Mouse (Mus musculus) hindbrain, embryonic 11.5 days (tissue): ENCODE measurements at regions not wholly inside any gene's neighbourhood (a gene's known extent, or its start where the extent isn't known, plus 50 kb on each side); places are given as distances from the start of the nearest gene placed in this dataset.

Source experiments
- ATAC-seq: fragments of 200-750 bp; cut with Nextera tagmentation; 2 replicates; pipeline ENCODE4 v1.8.0; 2017; ENCODE audit warnings: mild to moderate bottlenecking, moderate TSS enrichment, moderate library complexity; ENCODE audit not compliant: low FRiP score
- DNase-seq: peaks from one replicate; pipeline ENCODE4 v3.0.0-alpha.2; 2015; ENCODE audit warnings: low spot score
- H3K27ac ChIP-seq: fragments of 300-500 bp; sonication (generic); 2 replicates; pipeline ENCODE4 v1.5.1; 2014; ENCODE audit warnings: mild to moderate bottlenecking, low read depth, low read length
- H3K27me3 ChIP-seq: fragments of 300-500 bp; sonication (generic); 2 replicates; pipeline ENCODE4 v1.6.1; 2014; ENCODE audit warnings: mild to moderate bottlenecking, low read length, moderate library complexity, mixed read lengths; ENCODE audit not compliant: control insufficient read depth, insufficient read depth
- H3K36me3 ChIP-seq: fragments of 300-500 bp; sonication (generic); 2 replicates; pipeline ENCODE4 v1.6.1; 2014; ENCODE audit warnings: mild to moderate bottlenecking, low read length, moderate library complexity, mixed read lengths; ENCODE audit not compliant: control insufficient read depth, insufficient read depth
- H3K4me1 ChIP-seq: fragments of 300-500 bp; sonication (generic); replicated peaks from 2 replicates; pipeline ENCODE4 v1.6.1; 2014; ENCODE audit warnings: low read length, mixed read lengths; ENCODE audit not compliant: control insufficient read depth, insufficient read depth
- H3K4me2 ChIP-seq: fragments of 300-500 bp; sonication (generic); replicated peaks from 2 replicates; pipeline ENCODE4 v1.6.1; 2014; ENCODE audit warnings: mild to moderate bottlenecking, low read depth, low read length
- H3K4me3 ChIP-seq: fragments of 300-500 bp; sonication (generic); 2 replicates; pipeline ENCODE4 v1.5.1; 2014; ENCODE audit warnings: low read depth, low read length
- H3K9ac ChIP-seq: fragments of 300-500 bp; sonication (generic); 2 replicates; pipeline ENCODE4 v1.6.1; 2014; ENCODE audit warnings: low read depth, low read length
- H3K9me3 ChIP-seq: fragments of 300-500 bp; sonication (generic); 2 replicates; pipeline ENCODE4 v1.6.1; 2016; ENCODE audit warnings: low read length; ENCODE audit not compliant: control insufficient read depth
- WGBS: fragments of 180-500 bp; shearing (Covaris S2); extraction: QIAGEN DNeasy Blood & Tissue Kit; methylation state at CpG from one replicate; pipeline ENCODE4 v1.1.7; 2014; 5-methylcytosine and 5-hydroxymethylcytosine counted together

DNA sequence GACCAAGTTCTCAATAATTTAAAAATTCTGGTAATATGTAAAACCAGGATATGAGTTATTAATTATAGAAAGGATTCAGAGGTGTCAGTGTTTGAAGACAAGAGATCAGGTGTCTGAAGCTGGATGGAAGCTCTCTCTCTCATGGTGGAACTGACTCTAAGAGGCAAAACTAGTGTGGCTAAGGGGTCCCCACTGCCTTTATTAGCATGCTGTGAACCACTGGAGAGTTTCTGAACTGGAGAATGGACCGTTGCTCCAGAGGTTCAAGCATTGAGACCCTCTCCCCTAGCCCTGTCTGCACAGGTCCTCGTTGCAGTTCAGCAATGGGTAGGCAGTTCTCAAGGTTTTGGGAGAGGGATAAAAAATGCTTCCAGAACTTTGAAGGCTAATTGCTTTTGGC lies 191.4 kb upstream of the Gm5148 start:
- Histone ChIP-seq H3K27me3 (peaks cover 8% of the 10 kb centered on the region; the same call in 1 of the 2 replicates), H3K27ac (no peak overlapping the region), H3K4me1 (no peaks in the 10 kb centered on the region), H3K9ac (no peak overlapping the region), H3K9me3 (no peaks in the 10 kb centered on the region), H3K36me3 (no peaks in the 10 kb centered on the region), H3K4me3 (no peak overlapping the region), H3K4me2 (no peak overlapping the region)
- no peak for ATAC-seq
- WGBS: 56% methylated on average over 2 of the region's 2 CpGs
- no peak for DNase-seq

- no peak overlapping the region for H3K4me2 ChIP-seq
- WGBS: 90% methylated on average over 2 of the region's 2 CpGs
- no peak for DNase-seq
- H3K36me3 ChIP-seq: no peaks in the 10 kb centered on the region
- H3K4me1 ChIP-seq: no peaks in the 10 kb centered on the region
- no peak overlapping the region for H3K4me3 ChIP-seq
- H3K9me3 ChIP-seq: no peaks in the 10 kb centered on the region
- H3K9ac ChIP-seq: no peak overlapping the region
- ATAC-seq: no peak
- no peak overlapping the region for H3K27ac ChIP-seq
- H3K27me3 ChIP-seq: peaks cover 8% of the 10 kb centered on the region; the same call in 1 of the 2 replicates
Observed at GRCm38 (mm10) chr3:37914136-37914535, 189.8 kb upstream of the Gm5148 start.

DNA sequence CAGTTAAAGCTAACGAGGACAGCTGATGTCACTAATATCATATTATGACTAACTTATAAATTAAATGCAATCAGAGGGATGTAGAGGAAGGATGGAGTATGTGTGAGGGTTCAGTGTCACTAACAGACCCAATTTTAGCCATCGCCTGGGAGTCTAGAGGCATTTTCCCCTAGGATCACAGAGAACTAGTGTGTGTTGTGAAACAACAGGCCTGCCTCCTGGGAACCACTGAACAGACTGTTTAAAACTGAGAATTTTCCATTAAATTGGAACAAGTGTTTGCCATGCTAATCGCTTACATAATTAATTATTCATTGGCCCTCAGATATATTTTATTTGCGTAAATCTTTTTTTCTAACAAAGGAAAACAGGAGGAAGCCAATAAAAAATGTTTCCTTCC lies 185.5 kb upstream of the Gm5148 start:
- no peak overlapping the region for H3K4me2 ChIP-seq
- ATAC-seq (no peak), DNase-seq (no peak)
- no peak overlapping the region for H3K27ac ChIP-seq
- peaks cover 10% of the 10 kb centered on the region for H3K4me1 ChIP-seq
- WGBS: 91% methylated on average over 4 of the region's 4 CpGs
- no peak overlapping the region for H3K4me3 ChIP-seq
- H3K9ac ChIP-seq: no peak overlapping the region
- no peaks in the 10 kb centered on the region for H3K9me3 ChIP-seq
- H3K27me3 ChIP-seq: no peaks in the 10 kb centered on the region
- H3K36me3 ChIP-seq: no peaks in the 10 kb centered on the region

- H3K4me3 ChIP-seq: no peak overlapping the region
- no peaks in the 10 kb centered on the region for H3K36me3 ChIP-seq
- no peak overlapping the region for H3K9ac ChIP-seq
- no peak overlapping the region for H3K27ac ChIP-seq
- H3K27me3 ChIP-seq: no peaks in the 10 kb centered on the region
- DNase-seq (no peak), ATAC-seq (no peak)
- H3K4me1 ChIP-seq: peaks cover 10% of the 10 kb centered on the region
- no peak overlapping the region for H3K4me2 ChIP-seq
- H3K9me3 ChIP-seq: no peaks in the 10 kb centered on the region
- WGBS: 84% methylated on average over 2 of the region's 2 CpGs
Observed at GRCm38 (mm10) chr3:37909008-37909407, 184.7 kb upstream of the Gm5148 start.

GRCm38 (mm10) chr3:37908456-37908855 lies 184.2 kb upstream of the Gm5148 start:
- Histone ChIP-seq H3K36me3 (no peaks in the 10 kb centered on the region), H3K4me2 (no peak overlapping the region), H3K4me3 (no peak overlapping the region), H3K27ac (no peak overlapping the region), H3K4me1 (peaks cover 10% of the 10 kb centered on the region), H3K9ac (no peak overlapping the region), H3K27me3 (no peaks in the 10 kb centered on the region), H3K9me3 (no peaks in the 10 kb centered on the region)
- ATAC-seq (no peak), DNase-seq (no peak)
- WGBS: 43% methylated on average over 6 of the region's 6 CpGs

DNA sequence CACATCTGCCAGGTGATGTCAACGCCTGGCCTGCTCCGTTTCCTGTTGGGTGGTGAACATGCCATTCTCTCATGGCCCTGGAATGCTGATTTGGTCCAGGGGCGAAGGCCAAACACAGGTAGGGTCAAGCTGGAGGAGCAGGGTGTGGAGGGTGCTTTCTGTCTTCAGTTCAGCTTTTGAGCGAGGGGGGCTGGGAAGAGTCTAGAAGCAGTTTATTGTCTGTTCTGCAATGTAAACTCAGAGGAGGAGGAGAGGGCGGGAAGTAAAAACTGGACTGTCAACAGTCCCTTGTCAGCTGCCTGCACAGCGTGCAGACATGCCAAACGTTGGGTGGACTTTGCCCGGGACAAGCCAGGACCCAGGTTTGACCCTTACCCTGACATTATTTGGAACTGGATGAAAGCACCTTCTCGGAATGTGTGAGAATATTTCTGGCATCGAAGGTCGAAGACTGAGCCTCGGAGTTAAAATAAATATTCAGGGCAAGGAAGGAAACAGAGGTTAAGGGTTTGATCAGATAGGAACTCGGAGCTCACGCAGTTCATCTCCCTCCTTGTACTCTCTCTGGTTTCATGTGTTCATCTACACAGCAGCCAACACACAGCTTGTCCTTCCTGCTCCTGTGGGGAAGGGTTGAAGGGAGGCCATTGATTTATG lies 183.3 kb upstream of the Gm5148 start:
- Histone ChIP-seq H3K4me1 (peaks cover 10% of the 10 kb centered on the region), H3K36me3 (no peaks in the 10 kb centered on the region), H3K9ac (no peak overlapping the region), H3K27me3 (no peaks in the 10 kb centered on the region), H3K4me2 (no peak overlapping the region), H3K4me3 (no peak overlapping the region), H3K9me3 (no peaks in the 10 kb centered on the region), H3K27ac (no peak overlapping the region)
- ATAC-seq (peak; percentile 57; the same call in 1 of the 2 replicates), DNase-seq (peak; percentile 33)
- 24% methylated on average over 14 of the region's 14 CpGs for WGBS

GRCm38 (mm10) chr3:37906806-37907251 lies 182.5 kb upstream of the Gm5148 start:
- no peaks in the 10 kb centered on the region for H3K27me3 ChIP-seq
- H3K4me3 ChIP-seq: no peak overlapping the region
- H3K9me3 ChIP-seq: no peaks in the 10 kb centered on the region
- no peak overlapping the region for H3K9ac ChIP-seq
- ATAC-seq (peak; percentile 75), DNase-seq (peak; percentile 55)
- H3K27ac ChIP-seq: no peak overlapping the region
- 18% methylated on average over 5 of the region's 5 CpGs for WGBS
- peaks cover 10% of the 10 kb centered on the region for H3K4me1 ChIP-seq
- no peaks in the 10 kb centered on the region for H3K36me3 ChIP-seq
- no peak overlapping the region for H3K4me2 ChIP-seq

DNA sequence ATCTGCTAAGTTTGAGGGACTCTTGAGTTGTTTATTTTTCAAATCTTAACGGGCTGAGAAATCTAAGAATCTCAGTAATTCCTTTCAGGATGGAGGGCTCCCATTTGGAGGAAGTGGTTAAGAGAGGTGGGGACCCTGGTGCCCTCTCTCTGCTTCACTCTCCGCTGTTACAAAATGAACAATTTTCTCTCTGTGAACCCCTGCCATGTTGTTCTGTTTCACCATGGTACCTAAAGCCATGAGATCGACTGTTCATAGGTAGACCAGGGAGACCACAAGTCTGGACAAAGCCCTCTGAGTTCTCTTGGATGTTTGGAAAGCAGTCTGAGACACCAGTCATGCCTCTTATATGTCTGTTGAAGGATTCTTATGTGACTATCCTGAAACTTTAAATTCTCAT lies 179.9 kb upstream of the Gm5148 start:
- H3K9ac ChIP-seq: no peak overlapping the region
- no peaks in the 10 kb centered on the region for H3K9me3 ChIP-seq
- WGBS: 82% methylated on average over 3 of the region's 3 CpGs
- H3K36me3 ChIP-seq: no peaks in the 10 kb centered on the region
- no peak overlapping the region for H3K27ac ChIP-seq
- peaks cover 10% of the 10 kb centered on the region for H3K4me1 ChIP-seq
- no peak overlapping the region for H3K4me2 ChIP-seq
- no peak for ATAC-seq
- no peak for DNase-seq
- H3K4me3 ChIP-seq: no peak overlapping the region
- no peaks in the 10 kb centered on the region for H3K27me3 ChIP-seq

- Histone ChIP-seq H3K4me2 (no peak overlapping the region), H3K27ac (no peak overlapping the region), H3K9me3 (no peaks in the 10 kb centered on the region), H3K4me3 (no peak overlapping the region), H3K9ac (no peak overlapping the region), H3K4me1 (peaks cover 10% of the 10 kb centered on the region), H3K36me3 (no peaks in the 10 kb centered on the region), H3K27me3 (no peaks in the 10 kb centered on the region)
- ATAC-seq (no peak), DNase-seq (no peak)
- WGBS: 74% methylated on average over 3 of the region's 3 CpGs
Observed at GRCm38 (mm10) chr3:37903482-37903881, 179.2 kb upstream of the Gm5148 start.
